Mouse (Mus musculus): ENCODE data around the gene Olfr703.

- TF ChIP-seq TCF12 (IDR thresholded peaks at IDR 0.05; ENCODE audit: insufficient read depth, poor library complexity, severe bottlenecking) (no peak), POLR2A (IDR thresholded peaks at IDR 0.05; ENCODE audit: insufficient read length, low read depth) (no peak), MYOD1 (IDR thresholded peaks at IDR 0.05; ENCODE audit: control insufficient read depth in 1 of 3, insufficient read length in 2 of 3, low read depth in 2 of 3) (no peak), MAX (IDR thresholded peaks at IDR 0.05; ENCODE audit: low read depth) (no peak), USF1 (IDR thresholded peaks at IDR 0.05; ENCODE audit: low read depth) (no peak), POLR2AphosphoS2 (IDR thresholded peaks at IDR 0.05; ENCODE audit: insufficient read length, low read depth) (no peak), SRF (IDR thresholded peaks at IDR 0.05; ENCODE audit: control insufficient read depth, insufficient read length, low read depth) (no peak), E2F4 (IDR thresholded peaks at IDR 0.05; ENCODE audit: insufficient read depth) (no peak), REST (IDR thresholded peaks at IDR 0.05; ENCODE audit: insufficient read depth, insufficient read length) (no peak)
Observed at GRCm38 (mm10) chr7:106876791-106877190, 33.6 kb downstream of the Olfr703 start, which contains the start of gene Olfr705.
